Mouse (Mus musculus): ENCODE measurements around the gene Gm10665.
"Not testable (repeated sequence)": the region's sequence is repeated elsewhere in the genome, so short reads cannot be mapped to it uniquely, and the experiment has no call there.

DNA sequence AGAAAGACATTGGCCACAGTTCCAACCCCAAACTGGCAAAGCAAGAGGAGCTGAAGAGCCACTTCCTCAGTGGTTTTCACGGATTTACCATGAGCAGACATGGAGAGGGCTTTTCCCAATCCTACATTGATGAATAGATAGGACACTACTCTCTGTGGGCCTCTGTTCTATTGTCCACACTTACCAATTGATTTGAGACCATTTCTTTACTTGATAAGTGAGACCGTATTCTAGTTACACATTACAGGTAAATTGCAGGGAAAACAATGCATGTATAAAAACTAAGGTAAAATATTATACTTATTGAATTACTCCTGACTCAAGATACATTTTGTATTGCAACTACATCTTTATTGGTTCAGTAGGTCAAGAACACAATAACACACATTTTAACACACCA is 25.7 kb downstream of the Gm10665 start, which contains the start of gene Vmn1r149:
- TF ChIP-seq CTCF (IDR thresholded peaks at IDR 0.05; ENCODE audit: borderline replicate concordance, insufficient read depth, low read length); POLR2A (IDR thresholded peaks at IDR 0.05; ENCODE audit: low read depth, low read length): not testable (repeated sequence)
